Mouse (Mus musculus) stomach, embryonic 16.5 days (tissue): ENCODE data around the gene Rplp0. TPM values are rescaled to one million over a fixed set of nuclear protein-coding genes. Genes with fewer than 3 reads are reported as not detected.
A peak's percentile ranks its signal among the peaks of the same experiment; 100 is the strongest.

Source experiments
- ATAC-seq: fragments of 200-750 bp; cut with Nextera tagmentation; 2 replicates; pipeline ENCODE4 v1.8.0; 2017; ENCODE audit warnings: moderate number of reproducible peaks, moderate TSS enrichment; ENCODE audit not compliant: insufficient read depth, low FRiP score
- H3K27ac ChIP-seq: fragments of 300-500 bp; sonication (generic); 2 replicates; pipeline ENCODE4 v1.5.1; 2014; ENCODE audit warnings: low read length
- H3K27me3 ChIP-seq: fragments of 300-500 bp; sonication (generic); 2 replicates; pipeline ENCODE4 v1.6.1; 2014; ENCODE audit warnings: low read length, control low read depth, mixed read lengths; ENCODE audit not compliant: control insufficient read depth, insufficient read depth
- H3K36me3 ChIP-seq: fragments of 300-500 bp; sonication (generic); 2 replicates; pipeline ENCODE4 v1.6.1; 2014; ENCODE audit warnings: low read length; ENCODE audit not compliant: control insufficient read depth, insufficient read depth
- H3K4me1 ChIP-seq: fragments of 300-500 bp; sonication (generic); 2 replicates; pipeline ENCODE4 v1.6.1; 2014; ENCODE audit warnings: low read length, control low read depth, mixed read lengths; ENCODE audit not compliant: control insufficient read depth, insufficient read depth
- H3K4me2 ChIP-seq: fragments of 300-500 bp; sonication (generic); 2 replicates; pipeline ENCODE4 v1.6.1; 2014; ENCODE audit warnings: low read depth, low read length, mixed read lengths
- H3K4me3 ChIP-seq: fragments of 300-500 bp; sonication (generic); replicated peaks from 2 replicates; pipeline ENCODE4 v1.5.1; 2014; ENCODE audit warnings: mild to moderate bottlenecking, low read length
- H3K9ac ChIP-seq: fragments of 300-500 bp; sonication (generic); 2 replicates; pipeline ENCODE4 v1.6.1; 2014; ENCODE audit warnings: low read length
- H3K9me3 ChIP-seq: fragments of 300-500 bp; sonication (generic); replicated peaks from 2 replicates; pipeline ENCODE4 v1.6.1; 2016; ENCODE audit warnings: low read length, control low read depth; ENCODE audit not compliant: control insufficient read depth
- WGBS: fragments of 180-500 bp; shearing (Covaris S2); extraction: QIAGEN DNeasy Blood & Tissue Kit; methylation state at CpG from one replicate; pipeline ENCODE4 v1.1.7; 2014; 5-methylcytosine and 5-hydroxymethylcytosine counted together
- polyA plus RNA-seq: library from polyadenylated mRNA; unstranded; fragments of >200 nt; fragmentation: Nextera tagmentation; extraction: Ambion mirVana; gene quantifications from 2 replicates; pipeline ENCODE4 v1.2.1, GENCODE M21; 2015

Rplp0 gene
- polyA plus RNA-seq, 1 experiment from 2014 or later = 1,538 TPM

- H3K4me2 ChIP-seq = no peak overlapping the region
- no peaks in the 10 kb centered on the region for H3K9me3 ChIP-seq
- peaks cover 73% of the 10 kb centered on the region for H3K4me1 ChIP-seq
- no peak overlapping the region for H3K4me3 ChIP-seq
- H3K27ac ChIP-seq = peak overlapping the region; percentile 75
- H3K9ac ChIP-seq = no peak overlapping the region
- no peaks in the 10 kb centered on the region for H3K36me3 ChIP-seq
- no peak for ATAC-seq
- H3K27me3 ChIP-seq = no peaks in the 10 kb centered on the region
- WGBS = 91% methylated on average over 4 of the region's 4 CpGs
Observed at GRCm38 (mm10) chr5:115525416-115525815, 33.9 kb upstream of the Rplp0 start.

DNA sequence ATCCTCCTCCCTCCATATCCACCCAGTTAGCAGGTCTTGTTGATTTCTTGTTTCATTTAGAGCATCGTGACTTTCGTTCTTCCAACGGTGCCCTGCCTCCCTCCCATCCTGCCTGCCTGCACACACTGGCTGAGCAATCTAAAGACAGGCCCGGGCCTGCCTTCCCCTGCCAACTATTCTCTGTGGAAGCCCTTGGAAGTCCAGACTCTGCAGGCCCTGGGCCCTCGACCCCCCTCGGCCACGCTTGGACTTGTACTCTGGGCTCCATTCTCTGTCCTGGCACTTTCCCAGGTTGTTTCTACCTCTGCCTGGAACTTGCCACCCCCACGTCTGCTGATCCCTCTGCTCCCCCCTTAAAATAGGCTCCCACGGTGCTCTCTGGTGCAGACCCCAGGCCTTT lies 33.3 kb upstream of the Rplp0 start:
- H3K9ac ChIP-seq = 0 out of 2 replicates have a peak overlapping the region, but pooled peaks have one; percentile 8
- H3K27ac ChIP-seq = peak overlapping the region; percentile 75

DNA sequence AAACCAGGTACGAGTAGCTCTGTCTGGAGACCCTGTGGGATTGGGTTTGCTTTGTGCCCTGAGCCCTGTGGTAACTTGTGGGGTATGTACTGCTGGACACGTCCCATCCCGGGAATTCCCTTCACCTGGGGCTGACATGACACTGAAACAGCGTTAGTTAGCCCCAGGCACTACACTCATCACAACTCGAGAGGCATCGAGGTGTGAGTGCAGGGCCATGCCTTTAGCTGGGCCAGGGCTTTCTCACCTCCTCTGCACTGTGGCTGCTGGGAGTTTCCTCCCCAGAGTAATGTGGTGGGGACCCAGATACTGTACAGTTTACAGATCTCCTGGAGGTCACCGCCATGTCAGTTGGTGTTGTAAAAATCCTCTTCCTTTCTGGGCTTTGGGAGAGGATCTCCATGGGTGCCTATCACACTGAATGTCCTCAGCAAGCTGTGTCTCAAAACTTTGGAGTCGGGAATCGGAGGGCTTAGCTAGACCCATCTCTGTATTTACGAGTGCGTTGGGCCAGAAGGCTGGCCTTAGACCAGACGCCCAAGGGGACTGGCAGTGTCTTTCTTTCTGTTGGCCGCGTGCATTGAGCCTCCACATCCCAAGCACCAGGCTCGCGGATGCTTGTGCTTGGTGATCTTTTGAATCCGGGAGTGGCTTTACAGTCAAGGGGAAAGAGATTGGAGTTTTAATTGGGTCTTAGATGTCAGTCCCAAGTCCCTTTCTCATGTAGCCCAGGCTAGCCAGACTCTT lies 32.6 kb upstream of the Rplp0 start:
- no peak overlapping the region for H3K4me3 ChIP-seq
- no peaks in the 10 kb centered on the region for H3K9me3 ChIP-seq
- H3K9ac ChIP-seq = 0 out of 2 replicates have a peak overlapping the region, but pooled peaks have one; percentile 8
- H3K36me3 ChIP-seq = no peaks in the 10 kb centered on the region
- no peak for ATAC-seq
- no peaks in the 10 kb centered on the region for H3K27me3 ChIP-seq
- WGBS = 86% methylated on average over 17 of the region's 17 CpGs
- H3K4me1 ChIP-seq = peaks cover 75% of the 10 kb centered on the region
- peak overlapping the region; percentile 75; the same call in 1 of the 2 replicates for H3K27ac ChIP-seq
- H3K4me2 ChIP-seq = no peak overlapping the region

More for the DNA sequence above, 33.3 kb upstream of the Rplp0 start:
- WGBS = 64% methylated on average over 9 of the region's 9 CpGs
- Histone ChIP-seq H3K4me3 (no peak overlapping the region), H3K9me3 (no peaks in the 10 kb centered on the region), H3K4me1 (peaks cover 75% of the 10 kb centered on the region), H3K4me2 (no peak overlapping the region), H3K27me3 (no peaks in the 10 kb centered on the region), H3K36me3 (no peaks in the 10 kb centered on the region)
- ATAC-seq = no peak

DNA sequence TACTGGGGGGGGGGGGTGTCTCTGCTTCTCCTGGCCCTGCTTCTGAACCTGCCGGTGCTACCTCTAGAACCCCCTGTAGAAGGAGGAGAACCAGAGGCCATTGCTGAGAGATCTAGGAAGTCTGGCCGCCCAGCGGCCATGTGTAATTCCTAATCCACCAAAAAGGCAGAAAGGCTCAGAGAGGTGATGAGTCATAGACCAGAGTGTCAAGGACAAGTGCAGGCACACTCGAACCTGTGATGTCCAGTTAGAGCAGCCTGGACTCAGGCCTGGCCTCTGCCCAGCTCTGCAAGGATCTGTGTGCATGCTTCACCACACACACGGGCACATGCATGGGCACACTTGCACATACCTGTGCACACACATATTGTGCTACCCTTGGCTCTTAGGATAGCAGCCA lies 31.1 kb upstream of the Rplp0 start:
- WGBS = 81% methylated on average over 5 of the region's 5 CpGs
- H3K4me3 ChIP-seq = no peak overlapping the region
- H3K4me2 ChIP-seq = no peak overlapping the region
- H3K9me3 ChIP-seq = no peaks in the 10 kb centered on the region
- no peaks in the 10 kb centered on the region for H3K27me3 ChIP-seq
- no peaks in the 10 kb centered on the region for H3K36me3 ChIP-seq
- H3K4me1 ChIP-seq = peaks cover 75% of the 10 kb centered on the region
- H3K9ac ChIP-seq = no peak overlapping the region
- H3K27ac ChIP-seq = no peak overlapping the region
- ATAC-seq = no peak

- Histone ChIP-seq H3K27me3 (no peaks in the 10 kb centered on the region), H3K4me2 (peak overlapping the region; percentile 32), H3K4me1 (peaks cover 76% of the 10 kb centered on the region), H3K27ac (peak overlapping the region; percentile 80), H3K9me3 (no peaks in the 10 kb centered on the region), H3K9ac (0 out of 2 replicates have a peak overlapping the region, but pooled peaks have one; percentile 40), H3K36me3 (no peaks in the 10 kb centered on the region), H3K4me3 (no peak overlapping the region)
- WGBS = 35% methylated on average over 8 of the region's 8 CpGs
- no peak for ATAC-seq
Observed at GRCm38 (mm10) chr5:115529364-115529741, 29.9 kb upstream of the Rplp0 start.

- Histone ChIP-seq H3K27me3 (no peaks in the 10 kb centered on the region), H3K36me3 (no peaks in the 10 kb centered on the region), H3K9me3 (no peaks in the 10 kb centered on the region), H3K4me3 (no peak overlapping the region), H3K9ac (peak overlapping the region; percentile 40; the same call in 1 of the 2 replicates), H3K4me1 (peaks cover 76% of the 10 kb centered on the region), H3K27ac (peak overlapping the region; percentile 80), H3K4me2 (peak overlapping the region; percentile 32)
- no peak for ATAC-seq
- WGBS = 40% methylated on average over 7 of the region's 7 CpGs
Observed at GRCm38 (mm10) chr5:115529742-115530446, 29.4 kb upstream of the Rplp0 start.

DNA sequence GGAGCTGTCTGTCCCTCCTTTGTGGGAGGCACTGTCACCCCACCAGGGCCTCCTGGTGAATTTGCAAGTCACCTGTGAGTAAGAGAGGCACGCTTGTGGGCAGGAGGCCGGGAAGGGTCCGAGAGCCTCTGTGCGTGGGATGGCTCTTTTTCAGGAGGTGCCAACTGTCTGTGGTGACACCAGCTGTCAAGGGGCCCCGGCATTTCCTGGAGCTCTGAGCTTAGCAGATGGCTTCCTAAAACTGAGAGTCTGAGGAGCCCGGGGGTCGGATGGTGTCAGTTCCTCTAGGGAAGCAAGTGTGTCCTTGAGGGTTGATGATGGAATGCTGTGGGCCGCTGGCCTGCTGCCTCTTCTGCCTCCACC lies 28.8 kb upstream of the Rplp0 start:
- Histone ChIP-seq H3K27ac (peak overlapping the region; percentile 80), H3K9ac (peak overlapping the region; percentile 40; the same call in 1 of the 2 replicates), H3K9me3 (no peaks in the 10 kb centered on the region), H3K4me3 (no peak overlapping the region), H3K27me3 (no peaks in the 10 kb centered on the region), H3K36me3 (no peaks in the 10 kb centered on the region), H3K4me2 (peak overlapping the region; percentile 32; the same call in 1 of the 2 replicates), H3K4me1 (peaks cover 77% of the 10 kb centered on the region)
- WGBS = 55% methylated on average over 8 of the region's 8 CpGs
- ATAC-seq = no peak

DNA sequence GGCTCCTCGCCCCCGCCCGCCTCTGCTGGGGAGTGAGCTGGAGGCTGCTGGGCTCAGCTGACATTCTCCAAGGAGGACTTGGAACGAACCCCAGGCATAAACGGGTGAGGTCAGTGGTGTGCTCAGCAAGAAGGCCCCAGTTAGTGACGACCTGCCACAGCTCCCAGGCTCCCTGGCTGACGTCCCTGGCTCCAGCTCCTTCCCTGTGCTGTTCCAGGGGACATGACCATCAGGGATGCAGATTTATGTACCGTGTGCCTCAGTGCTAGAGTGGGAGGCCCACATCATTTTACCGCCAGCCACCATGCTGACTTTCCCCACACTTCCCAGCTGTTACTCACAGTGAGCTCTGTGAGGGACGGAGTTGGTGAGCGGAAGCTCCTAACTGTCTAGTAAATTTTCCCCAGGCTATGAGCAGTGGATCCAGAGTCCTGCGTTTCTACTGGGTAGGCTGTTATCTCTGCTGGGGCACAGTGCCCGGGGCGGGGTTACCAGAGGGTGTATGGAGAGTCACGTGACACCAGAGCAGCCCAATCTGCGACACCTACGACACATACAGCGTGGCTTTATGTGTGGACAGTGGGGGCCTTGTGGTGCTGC lies 27.5 kb upstream of the Rplp0 start:
- H3K4me3 ChIP-seq = no peak overlapping the region
- H3K36me3 ChIP-seq = no peaks in the 10 kb centered on the region
- peak overlapping the region; percentile 51 for H3K9ac ChIP-seq
- peak overlapping the region; percentile 33 for H3K4me2 ChIP-seq
- H3K27me3 ChIP-seq = no peaks in the 10 kb centered on the region
- H3K27ac ChIP-seq = peak overlapping the region; percentile 80
- no peaks in the 10 kb centered on the region for H3K9me3 ChIP-seq
- H3K4me1 ChIP-seq = peaks cover 74% of the 10 kb centered on the region
- WGBS = 18% methylated on average over 18 of the region's 18 CpGs
- ATAC-seq = peak; percentile 85

GRCm38 (mm10) chr5:115534290-115534731 lies 25.0 kb upstream of the Rplp0 start:
- no peak for ATAC-seq
- Histone ChIP-seq H3K9ac (peak overlapping the region; percentile 54), H3K4me3 (no peak overlapping the region), H3K36me3 (no peaks in the 10 kb centered on the region), H3K9me3 (no peaks in the 10 kb centered on the region), H3K4me2 (peak overlapping the region; percentile 33), H3K27me3 (no peaks in the 10 kb centered on the region), H3K27ac (peak overlapping the region; percentile 64), H3K4me1 (peaks cover 82% of the 10 kb centered on the region)
- 18% methylated on average over 16 of the region's 16 CpGs for WGBS
